Mouse (Mus musculus): ENCODE results near the gene Mmd2. TPM values are rescaled to one million over a fixed set of nuclear protein-coding genes. Genes with fewer than 3 reads are reported as not detected.

Mmd2 gene
- total and polyA plus RNA-seq, 3 experiments: not detected

DNA sequence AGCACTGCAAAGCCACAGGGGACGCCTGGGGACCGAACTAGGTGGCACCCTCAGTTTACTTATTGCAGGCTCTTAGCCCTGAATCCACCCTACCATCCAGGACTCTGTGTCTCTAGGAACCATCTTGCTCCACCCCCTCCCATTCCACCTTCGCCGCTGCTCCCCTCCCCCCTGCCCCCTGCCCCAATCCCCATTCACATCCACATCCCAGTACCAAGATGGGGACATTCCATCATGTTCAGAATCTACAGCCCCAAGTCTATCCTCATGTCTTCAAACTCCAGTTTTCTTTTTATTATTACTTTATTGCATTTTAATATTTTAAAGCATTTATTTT lies 357 bp upstream of the Mmd2 start:
- Histone ChIP-seq H3K4me1 (ENCODE audit: control insufficient read depth in 1 of 2, insufficient read depth in 2 of 2, low read length in 2 of 2) (no peaks in the 10 kb centered on the region), H3K27me3 (ENCODE audit: control insufficient read depth in 1 of 2, insufficient read depth in 2 of 2, low read length in 2 of 2) (peaks cover 0 to 1% of the 10 kb centered on the region in 2 experiments; a peak in 2 of 4 replicates), H3K9ac (ENCODE audit: control insufficient read depth, low read depth, low read length, poor library complexity, severe bottlenecking) (no peak overlapping the region), H3K9me3 (replicated peaks; ENCODE audit: insufficient read depth, low read length) (no peaks in the 10 kb centered on the region), H3K36me3 (ENCODE audit: control insufficient read depth in 1 of 2, insufficient read depth in 2 of 2, low read length in 2 of 2) (no peaks in the 10 kb centered on the region), H3K79me2 (ENCODE audit: control insufficient read depth, insufficient read depth, low read length, poor library complexity) (no peaks in the 10 kb centered on the region), H3K27ac (ENCODE audit: control insufficient read depth, low read depth, low read length) (no peak overlapping the region), H3K4me3 (ENCODE audit: control insufficient read depth in 1 of 2, insufficient read depth in 1 of 2, low read depth in 2 of 2, low read length in 2 of 2) (no peak overlapping the region)
- no peak for TF ChIP-seq GATA1 (IDR thresholded peaks at IDR 0.05; ENCODE audit: low read depth, low read length)
- no peak for DNase-seq (ENCODE audit: low read depth, low spot score)

DNA sequence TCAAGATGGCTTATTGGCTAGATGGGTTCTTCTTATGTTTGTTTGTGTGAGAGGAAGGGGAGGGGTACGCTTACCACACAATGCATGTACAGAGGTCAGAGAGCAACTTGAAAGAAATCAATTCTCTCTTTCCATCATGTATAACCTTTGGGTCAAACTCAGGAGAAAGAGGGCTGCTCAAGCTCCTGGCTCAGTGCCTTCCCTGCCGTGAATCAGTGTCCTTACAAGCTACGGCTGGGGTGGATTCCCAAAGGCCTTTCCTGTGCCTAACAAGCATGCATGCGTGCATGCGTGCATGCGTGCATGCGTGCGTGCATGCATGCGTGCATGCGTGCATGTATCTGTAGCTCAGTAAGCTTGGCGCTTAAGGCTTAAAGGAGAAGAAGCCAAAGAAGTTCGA lies 3.3 kb downstream of the Mmd2 start:
- Histone ChIP-seq H3K9me3 (replicated peaks; ENCODE audit: insufficient read depth, low read length) (no peaks in the 10 kb centered on the region), H3K36me3 (ENCODE audit: control insufficient read depth in 1 of 2, insufficient read depth in 2 of 2, low read length in 2 of 2) (no peaks in the 10 kb centered on the region), H3K4me3 (ENCODE audit: control insufficient read depth in 1 of 2, insufficient read depth in 1 of 2, low read depth in 2 of 2, low read length in 2 of 2) (no peak overlapping the region), H3K4me1 (ENCODE audit: control insufficient read depth in 1 of 2, insufficient read depth in 2 of 2, low read length in 2 of 2) (no peaks in the 10 kb centered on the region), H3K27ac (ENCODE audit: control insufficient read depth, low read depth, low read length) (no peak overlapping the region), H3K27me3 (ENCODE audit: control insufficient read depth in 1 of 2, insufficient read depth in 2 of 2, low read length in 2 of 2) (peaks cover 3 to 5% of the 10 kb centered on the region in 2 experiments), H3K9ac (ENCODE audit: control insufficient read depth, low read depth, low read length, poor library complexity, severe bottlenecking) (no peak overlapping the region), H3K79me2 (ENCODE audit: control insufficient read depth, insufficient read depth, low read length, poor library complexity) (no peaks in the 10 kb centered on the region)
- DNase-seq (ENCODE audit: low read depth, low spot score): no peak
- TF ChIP-seq SIN3A (IDR thresholded peaks at IDR 0.05; ENCODE audit: low read length): no peak
- no peak for TF ChIP-seq GATA1 (IDR thresholded peaks at IDR 0.05; ENCODE audit: low read depth, low read length)
- TF ChIP-seq TCF12 (IDR thresholded peaks at IDR 0.05; ENCODE audit: low read depth, low read length): no peak
- no peak for TF ChIP-seq ELF1 (IDR thresholded peaks at IDR 0.05; ENCODE audit: low read depth, low read length)
- no peak for TF ChIP-seq MEF2A (IDR thresholded peaks at IDR 0.05; ENCODE audit: extremely low read depth, insufficient replicate concordance, low read depth, low read length, poor library complexity, severe bottlenecking)
- no peak for TF ChIP-seq GABPA (IDR thresholded peaks at IDR 0.05; ENCODE audit: low read depth, low read length)
- TF ChIP-seq CHD1 (IDR thresholded peaks at IDR 0.05; ENCODE audit: low read depth, low read length): no peak
- no peak for TF ChIP-seq TBP (IDR thresholded peaks at IDR 0.05; ENCODE audit: low read depth, low read length)
- no peak for TF ChIP-seq MAFK (IDR thresholded peaks at IDR 0.05; ENCODE audit: borderline replicate concordance, low read depth, low read length)
- TF ChIP-seq RCOR1 (IDR thresholded peaks at IDR 0.05; ENCODE audit: low read depth, low read length): no peak
- TF ChIP-seq MYC (IDR thresholded peaks at IDR 0.05; ENCODE audit: low read depth, low read length): no peak
- no peak for TF ChIP-seq ZC3H11A (IDR thresholded peaks at IDR 0.05; ENCODE audit: low read depth, low read length)
- no peak for TF ChIP-seq KAT2A (conservative IDR thresholded peaks at IDR 0.05; ENCODE audit: low read depth, low read length)
- TF ChIP-seq RAD21 (IDR thresholded peaks at IDR 0.05; ENCODE audit: low read depth, low read length): no peak

DNA sequence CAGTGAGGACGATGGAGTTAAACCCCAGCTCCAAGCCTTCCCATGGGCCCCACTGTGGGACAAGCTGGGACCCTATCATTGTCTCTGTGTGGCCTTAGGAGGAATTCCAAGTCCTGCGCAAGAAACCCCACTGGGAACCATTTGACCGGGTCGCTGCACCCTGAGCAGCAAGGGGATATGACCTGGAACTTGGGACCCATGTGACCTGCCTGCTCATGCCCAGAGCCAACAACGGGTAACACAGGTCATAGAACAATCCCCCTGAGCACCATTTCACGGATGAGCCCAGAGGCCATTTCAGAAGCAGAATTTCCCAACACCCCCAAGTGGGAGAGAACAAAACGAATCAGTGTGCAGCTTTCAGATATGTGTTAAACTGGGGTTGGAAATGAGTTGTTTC lies 4.2 kb downstream of the Mmd2 start:
- H3K4me3 ChIP-seq (ENCODE audit: control insufficient read depth in 1 of 2, insufficient read depth in 1 of 2, low read depth in 2 of 2, low read length in 2 of 2): no peak overlapping the region
- H3K9ac ChIP-seq (ENCODE audit: control insufficient read depth, low read depth, low read length, poor library complexity, severe bottlenecking): no peak overlapping the region
- no peaks in the 10 kb centered on the region for H3K9me3 ChIP-seq (replicated peaks; ENCODE audit: insufficient read depth, low read length)
- H3K27me3 ChIP-seq (ENCODE audit: control insufficient read depth in 1 of 2, insufficient read depth in 2 of 2, low read length in 2 of 2): peaks cover 3 to 4% of the 10 kb centered on the region in 2 experiments
- H3K27ac ChIP-seq (ENCODE audit: control insufficient read depth, low read depth, low read length): no peak overlapping the region
- DNase-seq (ENCODE audit: low read depth, low spot score): no peak
- no peaks in the 10 kb centered on the region for H3K79me2 ChIP-seq (ENCODE audit: control insufficient read depth, insufficient read depth, low read length, poor library complexity)
- H3K4me1 ChIP-seq (ENCODE audit: control insufficient read depth in 1 of 2, insufficient read depth in 2 of 2, low read length in 2 of 2): no peaks in the 10 kb centered on the region
- H3K36me3 ChIP-seq (ENCODE audit: control insufficient read depth in 1 of 2, insufficient read depth in 2 of 2, low read length in 2 of 2): no peaks in the 10 kb centered on the region
- TF ChIP-seq SMC3 (IDR thresholded peaks at IDR 0.05; ENCODE audit: low read depth, low read length): no peak
- no peak for TF ChIP-seq CHD1 (IDR thresholded peaks at IDR 0.05; ENCODE audit: low read depth, low read length)
- TF ChIP-seq ELF1 (IDR thresholded peaks at IDR 0.05; ENCODE audit: low read depth, low read length): no peak
- TF ChIP-seq EP300 (IDR thresholded peaks at IDR 0.05; ENCODE audit: low read depth in 1 of 2, low read length in 2 of 2): no peak
- TF ChIP-seq RAD21 (IDR thresholded peaks at IDR 0.05; ENCODE audit: low read depth, low read length): no peak
- no peak for TF ChIP-seq USF1 (IDR thresholded peaks at IDR 0.05; ENCODE audit: low read depth, low read length)
- TF ChIP-seq ZKSCAN1 (IDR thresholded peaks at IDR 0.05; ENCODE audit: low read depth, low read length): no peak
- no peak for TF ChIP-seq JUND (IDR thresholded peaks at IDR 0.05; ENCODE audit: low read depth, low read length)
- TF ChIP-seq TAL1 (IDR thresholded peaks at IDR 0.05; ENCODE audit: low read length): no peak
- no peak for TF ChIP-seq POLR2AphosphoS2 (IDR thresholded peaks at IDR 0.05; ENCODE audit: low read length)
- no peak for TF ChIP-seq HCFC1 (IDR thresholded peaks at IDR 0.05; ENCODE audit: low read depth, low read length)
- no peak for TF ChIP-seq USF2 (IDR thresholded peaks at IDR 0.05; ENCODE audit: borderline replicate concordance in 1 of 2, insufficient read depth in 1 of 2, low read depth in 1 of 2, low read length in 2 of 2)
- no peak for TF ChIP-seq ZNF384 (IDR thresholded peaks at IDR 0.05; ENCODE audit: low read depth, low read length)
- TF ChIP-seq E2F4 (IDR thresholded peaks at IDR 0.05; ENCODE audit: borderline replicate concordance, low read depth, low read length): no peak
- no peak for TF ChIP-seq TBP (IDR thresholded peaks at IDR 0.05; ENCODE audit: low read depth, low read length)
- TF ChIP-seq SIN3A (IDR thresholded peaks at IDR 0.05; ENCODE audit: low read length): no peak
- no peak for TF ChIP-seq ZMIZ1 (IDR thresholded peaks at IDR 0.05; ENCODE audit: low read depth, low read length)
- TF ChIP-seq CTCF (IDR thresholded peaks at IDR 0.05 in 2 of 3, conservative IDR thresholded peaks at IDR 0.05 in 1 of 3; ENCODE audit: control insufficient read depth in 1 of 3, insufficient read depth in 1 of 3, low read depth in 2 of 3, low read length in 3 of 3, poor library complexity in 1 of 3, severe bottlenecking in 1 of 3): no peak

Data from MEL (cell line).